Mouse (Mus musculus) kidney, postnatal 36 days (tissue): ENCODE measurements around the gene Arih2.

ENCODE experiments used
- DNase-seq, 2 experiments: peaks; one replicate each; pipeline ENCODE4 v3.0.0; 2021 to 2022; ENCODE audit warnings: mixed read lengths in 2 of 2

The Arih2 gene

DNA sequence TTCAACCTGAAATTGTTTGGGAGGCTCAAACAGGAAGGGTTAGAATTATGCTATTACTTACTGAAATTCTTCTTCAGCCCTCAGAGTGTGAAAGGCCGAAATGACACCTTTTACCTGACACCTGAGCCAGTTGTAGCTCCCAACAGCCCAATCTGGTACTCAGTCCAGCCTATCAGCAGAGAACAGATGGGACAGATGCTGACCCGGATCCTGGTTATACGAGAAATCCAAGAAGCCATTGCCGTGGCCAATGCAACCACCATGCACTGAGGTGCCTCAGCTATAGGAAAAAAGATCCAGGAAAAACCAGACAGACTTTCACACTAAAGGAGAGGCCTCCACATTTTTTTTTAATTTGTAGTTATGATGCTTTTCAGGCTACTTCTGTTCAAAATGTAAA is 90.0 kb downstream of the Arih2 start:
- DNase-seq, result no peak
